Mouse (Mus musculus) limb, embryonic 15.5 days (tissue): ENCODE results near the gene Peli1. TPM values are rescaled to one million over a fixed set of nuclear protein-coding genes. Genes with fewer than 3 reads are reported as not detected.

Experiments
- ATAC-seq: fragments of 200-750 bp; cut with Nextera tagmentation; 2 replicates; pipeline ENCODE4 v1.8.0; 2017; ENCODE audit warnings: low read depth, moderate TSS enrichment; ENCODE audit not compliant: insufficient number of reproducible peaks, low FRiP score, low TSS enrichment
- H3K27ac ChIP-seq: fragments of 300-500 bp; sonication (generic); 2 replicates; pipeline ENCODE4 v1.5.1; 2015; ENCODE audit warnings: moderate library complexity, mild to moderate bottlenecking, inconsistent platforms
- H3K27me3 ChIP-seq: fragments of 300-500 bp; sonication (generic); 2 replicates; pipeline ENCODE4 v1.6.1; 2015; ENCODE audit warnings: inconsistent platforms
- H3K36me3 ChIP-seq: fragments of 300-500 bp; sonication (generic); 2 replicates; pipeline ENCODE4 v1.6.1; 2015; ENCODE audit warnings: inconsistent platforms
- H3K4me1 ChIP-seq: fragments of 300-500 bp; sonication (generic); 2 replicates; pipeline ENCODE4 v1.6.1; 2015; ENCODE audit warnings: inconsistent platforms
- H3K4me2 ChIP-seq: fragments of 300-500 bp; sonication (generic); 2 replicates; pipeline ENCODE4 v1.6.1; 2015; ENCODE audit warnings: mild to moderate bottlenecking, inconsistent platforms
- H3K4me3 ChIP-seq: fragments of 300-500 bp; sonication (generic); 2 replicates; pipeline ENCODE4 v1.5.1; 2015; ENCODE audit warnings: mild to moderate bottlenecking, inconsistent platforms
- H3K9ac ChIP-seq: fragments of 300-500 bp; sonication (generic); 2 replicates; pipeline ENCODE4 v1.6.1; 2015; ENCODE audit warnings: inconsistent platforms
- H3K9me3 ChIP-seq: fragments of 300-500 bp; sonication (generic); 2 replicates; pipeline ENCODE4 v1.6.1; 2016; ENCODE audit warnings: inconsistent platforms
- WGBS: fragments of 180-500 bp; shearing (Covaris S2); methylation state at CpG from one replicate; pipeline ENCODE4 v1.1.7; 2015; 5-methylcytosine and 5-hydroxymethylcytosine counted together
- polyA plus RNA-seq: library from polyadenylated mRNA; unstranded; fragments of >200 nt; fragmentation: Nextera tagmentation; extraction: Ambion mirVana; gene quantifications from 2 replicates; pipeline ENCODE4 v1.2.1, GENCODE M21; 2015

Gene Peli1
- polyA plus RNA-seq: 33.8 and 38.5 TPM in 2 replicates

- 0% methylated on average over 24 of the region's 24 CpGs for WGBS
- no peaks in the 10 kb centered on the region for H3K27me3 ChIP-seq
- no peaks in the 10 kb centered on the region for H3K9me3 ChIP-seq
- H3K4me3 ChIP-seq: peak within 1 kb of the TSS; percentile 87
- peak within 1 kb of the TSS; percentile 51 for H3K4me2 ChIP-seq
- peaks cover 6% of the 10 kb centered on the region; the same call in 1 of the 2 replicates for H3K4me1 ChIP-seq
- peak; percentile 99 for ATAC-seq
- peak within 1 kb of the TSS; percentile 100 for H3K27ac ChIP-seq
- H3K9ac ChIP-seq: peak within 1 kb of the TSS; percentile 95
- H3K36me3 ChIP-seq: no peaks in the 10 kb centered on the region
These were observed at the start of gene Peli1 for GRCm38 (mm10) chr11:21091067-21091427. TSS of gene Peli1 (plus strand) at chr11:21091291.

GRCm38 (mm10) chr11:21042590-21042989 is 48.5 kb upstream of the Peli1 start:
- H3K4me3 ChIP-seq: no peak overlapping the region
- H3K27me3 ChIP-seq: no peaks in the 10 kb centered on the region
- H3K9ac ChIP-seq: no peak overlapping the region
- H3K4me2 ChIP-seq: no peak overlapping the region
- H3K27ac ChIP-seq: no peak overlapping the region
- ATAC-seq: no peak
- WGBS: 90% methylated on average over 5 of the region's 5 CpGs
- no peaks in the 10 kb centered on the region for H3K36me3 ChIP-seq
- H3K4me1 ChIP-seq: no peaks in the 10 kb centered on the region
- no peaks in the 10 kb centered on the region for H3K9me3 ChIP-seq

- Histone ChIP-seq H3K9ac (no peak overlapping the region), H3K36me3 (no peaks in the 10 kb centered on the region), H3K4me2 (no peak overlapping the region), H3K4me1 (no peaks in the 10 kb centered on the region), H3K27me3 (no peaks in the 10 kb centered on the region), H3K4me3 (no peak overlapping the region), H3K9me3 (no peaks in the 10 kb centered on the region), H3K27ac (no peak overlapping the region)
- WGBS: 88% methylated on average over 2 of the region's 2 CpGs
- ATAC-seq: no peak
These were observed 44.9 kb upstream of the Peli1 start for GRCm38 (mm10) chr11:21046188-21046587.

GRCm38 (mm10) chr11:21047921-21048320 is 43.2 kb upstream of the Peli1 start:
- ATAC-seq: no peak
- Histone ChIP-seq H3K4me2 (no peak overlapping the region), H3K27me3 (no peaks in the 10 kb centered on the region), H3K36me3 (no peaks in the 10 kb centered on the region), H3K9ac (no peak overlapping the region), H3K9me3 (no peaks in the 10 kb centered on the region), H3K27ac (no peak overlapping the region), H3K4me3 (no peak overlapping the region), H3K4me1 (no peaks in the 10 kb centered on the region)
- 74% methylated on average over 2 of the region's 2 CpGs for WGBS

GRCm38 (mm10) chr11:21051716-21052115 is 39.4 kb upstream of the Peli1 start:
- no peak overlapping the region for H3K4me3 ChIP-seq
- WGBS: 83% methylated on average over 9 of the region's 9 CpGs
- H3K9me3 ChIP-seq: no peaks in the 10 kb centered on the region
- H3K27ac ChIP-seq: no peak overlapping the region
- H3K27me3 ChIP-seq: no peaks in the 10 kb centered on the region
- no peaks in the 10 kb centered on the region for H3K36me3 ChIP-seq
- no peak overlapping the region for H3K9ac ChIP-seq
- ATAC-seq: no peak
- H3K4me1 ChIP-seq: no peaks in the 10 kb centered on the region
- no peak overlapping the region for H3K4me2 ChIP-seq

GRCm38 (mm10) chr11:21054587-21054986 is 36.5 kb upstream of the Peli1 start:
- no peak for ATAC-seq
- Histone ChIP-seq H3K4me2 (no peak overlapping the region), H3K4me3 (no peak overlapping the region)

GRCm38 (mm10) chr11:21056109-21056850 is 34.8 kb upstream of the Peli1 start:
- Histone ChIP-seq H3K27ac (no peak overlapping the region), H3K4me1 (peaks cover 3% of the 10 kb centered on the region; the same call in 1 of the 2 replicates), H3K36me3 (no peaks in the 10 kb centered on the region), H3K9ac (no peak overlapping the region), H3K4me2 (no peak overlapping the region), H3K27me3 (no peaks in the 10 kb centered on the region), H3K9me3 (no peaks in the 10 kb centered on the region), H3K4me3 (no peak overlapping the region)
- ATAC-seq: no peak
- WGBS: 85% methylated on average over 13 of the region's 13 CpGs

More at GRCm38 (mm10) chr11:21054587-21054986, 36.5 kb upstream of the Peli1 start:
- Histone ChIP-seq H3K9ac (no peak overlapping the region), H3K4me1 (peaks cover 3% of the 10 kb centered on the region; the same call in 1 of the 2 replicates), H3K27ac (no peak overlapping the region), H3K27me3 (no peaks in the 10 kb centered on the region), H3K36me3 (no peaks in the 10 kb centered on the region), H3K9me3 (no peaks in the 10 kb centered on the region)

GRCm38 (mm10) chr11:21057511-21058414 is 33.3 kb upstream of the Peli1 start:
- H3K9me3 ChIP-seq: no peaks in the 10 kb centered on the region
- H3K27ac ChIP-seq: no peak overlapping the region
- no peak overlapping the region for H3K4me3 ChIP-seq
- H3K27me3 ChIP-seq: no peaks in the 10 kb centered on the region
- 57% methylated on average over 17 of the region's 17 CpGs for WGBS
- no peak overlapping the region for H3K4me2 ChIP-seq
- ATAC-seq: no peak
- peaks cover 3% of the 10 kb centered on the region; the same call in 1 of the 2 replicates for H3K4me1 ChIP-seq
- no peaks in the 10 kb centered on the region for H3K36me3 ChIP-seq
- H3K9ac ChIP-seq: no peak overlapping the region

GRCm38 (mm10) chr11:21058415-21058781 is 32.7 kb upstream of the Peli1 start:
- ATAC-seq: no peak
- H3K36me3 ChIP-seq: no peaks in the 10 kb centered on the region
- no peak overlapping the region for H3K9ac ChIP-seq
- H3K27me3 ChIP-seq: no peaks in the 10 kb centered on the region
- H3K4me2 ChIP-seq: no peak overlapping the region
- WGBS: 68% methylated on average over 5 of the region's 5 CpGs
- H3K4me1 ChIP-seq: peaks cover 3% of the 10 kb centered on the region; the same call in 1 of the 2 replicates
- no peak overlapping the region for H3K27ac ChIP-seq
- H3K4me3 ChIP-seq: no peak overlapping the region
- no peaks in the 10 kb centered on the region for H3K9me3 ChIP-seq

- ATAC-seq: no peak
- H3K9me3 ChIP-seq: no peaks in the 10 kb centered on the region
These were observed 30.6 kb upstream of the Peli1 start for GRCm38 (mm10) chr11:21060386-21061074.

GRCm38 (mm10) chr11:21061075-21061403 is 30.1 kb upstream of the Peli1 start:
- H3K27me3 ChIP-seq: no peaks in the 10 kb centered on the region
- no peak overlapping the region for H3K9ac ChIP-seq
- H3K9me3 ChIP-seq: no peaks in the 10 kb centered on the region
- 49% methylated on average over 8 of the region's 8 CpGs for WGBS
- H3K4me2 ChIP-seq: no peak overlapping the region
- H3K27ac ChIP-seq: no peak overlapping the region
- no peaks in the 10 kb centered on the region for H3K36me3 ChIP-seq
- H3K4me1 ChIP-seq: peaks cover 3% of the 10 kb centered on the region; the same call in 1 of the 2 replicates
- no peak overlapping the region for H3K4me3 ChIP-seq
- no peak for ATAC-seq

More at GRCm38 (mm10) chr11:21060386-21061074, 30.6 kb upstream of the Peli1 start:
- H3K4me1 ChIP-seq: peaks cover 3% of the 10 kb centered on the region; the same call in 1 of the 2 replicates
- H3K9ac ChIP-seq: no peak overlapping the region
- no peak overlapping the region for H3K27ac ChIP-seq
- no peaks in the 10 kb centered on the region for H3K36me3 ChIP-seq
- H3K4me3 ChIP-seq: no peak overlapping the region
- H3K27me3 ChIP-seq: no peaks in the 10 kb centered on the region
- no peak overlapping the region for H3K4me2 ChIP-seq
- WGBS: 60% methylated on average over 7 of the region's 7 CpGs
